Mouse (Mus musculus) cerebellum, adult 11-12 months (tissue): ENCODE measurements at regions not wholly inside any gene's neighbourhood (a gene's known extent, or its start where the extent isn't known, plus 50 kb on each side); places are given as distances from the start of the nearest gene placed in this dataset.
A peak's percentile ranks its signal among the peaks of the same experiment; 100 is the strongest.

Experiments
- DNase-seq: peaks from one replicate; pipeline ENCODE4 v3.0.0; 2022

DNA sequence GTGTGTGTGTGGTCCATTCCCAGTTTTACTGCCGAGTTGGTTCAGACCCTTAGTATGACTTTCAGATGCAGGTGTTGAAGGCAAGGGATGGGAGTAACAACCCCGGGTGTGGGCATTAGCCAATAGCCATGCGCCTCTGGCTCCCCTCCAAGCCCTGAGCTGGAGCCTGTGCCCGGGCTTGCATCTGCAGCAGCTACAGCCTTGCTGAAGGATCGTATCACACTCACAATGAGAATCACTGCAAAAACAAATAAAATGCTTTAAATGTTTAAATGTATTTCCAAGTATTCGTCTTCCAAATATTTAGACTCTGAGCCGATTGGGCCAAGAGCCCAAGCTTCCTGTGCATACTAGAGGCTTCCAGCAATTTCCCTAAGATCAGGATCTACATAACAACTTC, 99.0 kb upstream of the Klf3 start:
- DNase-seq = peak; percentile 36

GRCm38 (mm10) chr5:64706586-64706985, 96.6 kb upstream of the Klf3 start:
- DNase-seq = no peak

GRCm38 (mm10) chr5:64709146-64709545, 94.0 kb upstream of the Klf3 start:
- no peak for DNase-seq

GRCm38 (mm10) chr5:64710236-64710635, 93.0 kb upstream of the Klf3 start:
- DNase-seq = no peak

DNA sequence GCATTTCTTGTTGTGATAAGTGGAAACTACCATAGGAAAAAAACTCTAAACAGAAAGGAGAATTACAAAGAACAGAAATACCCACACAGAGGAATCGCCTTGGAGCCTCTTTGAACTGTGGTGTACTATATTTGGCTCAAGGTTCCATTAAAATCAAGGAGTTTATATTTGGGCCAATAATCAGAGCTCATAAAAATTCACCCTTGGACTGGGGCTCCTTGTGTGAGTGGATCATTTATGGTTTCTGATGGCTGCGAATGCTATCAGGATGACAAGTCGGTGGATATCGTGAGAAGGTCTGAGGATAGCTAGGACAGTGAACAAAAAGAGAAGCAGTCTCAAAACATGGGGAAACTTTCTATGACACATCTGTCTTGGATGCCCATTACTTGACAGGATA, 92.2 kb upstream of the Klf3 start:
- DNase-seq = no peak

- DNase-seq = no peak
Measured at GRCm38 (mm10) chr5:64714221-64714653, 89.0 kb upstream of the Klf3 start.

DNA sequence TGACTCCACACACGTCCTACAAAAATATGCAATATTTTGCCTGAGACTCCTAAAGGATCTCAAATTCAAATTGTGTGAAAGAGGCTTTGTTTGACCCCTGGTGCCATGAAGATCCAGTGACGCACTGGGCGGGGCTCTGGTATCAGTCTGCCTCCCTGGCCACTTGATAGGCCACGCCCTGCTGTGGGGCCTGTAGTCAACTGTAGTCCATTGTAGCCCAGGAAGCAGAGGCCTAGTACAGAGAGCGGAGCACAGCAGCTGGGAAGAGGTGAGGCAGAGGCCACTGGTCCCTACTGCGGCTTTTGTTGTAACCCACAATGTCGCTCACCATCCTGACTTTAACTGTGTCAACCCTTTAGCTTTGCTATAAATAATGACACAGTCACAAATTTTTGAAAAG, 88.5 kb upstream of the Klf3 start:
- DNase-seq = no peak

DNA sequence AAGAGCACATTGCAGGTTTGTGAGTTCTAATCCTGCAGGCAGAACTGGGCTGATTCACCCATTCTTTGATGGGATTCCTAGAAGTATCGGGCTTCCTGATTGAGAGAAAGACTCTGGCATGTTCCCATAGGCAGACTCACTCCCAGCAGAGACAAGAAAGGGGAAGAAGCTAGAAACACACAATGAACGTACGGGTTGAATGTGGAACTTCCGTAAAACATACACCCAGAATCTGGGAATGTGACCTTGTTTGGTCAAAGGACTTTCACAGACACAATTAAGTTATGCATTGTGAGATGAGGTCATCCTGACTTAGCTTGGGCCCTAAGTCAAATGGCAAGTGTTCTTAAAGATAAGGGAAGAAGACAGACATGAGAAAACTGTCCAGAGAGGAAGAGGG, 86.6 kb upstream of the Klf3 start:
- no peak for DNase-seq

DNA sequence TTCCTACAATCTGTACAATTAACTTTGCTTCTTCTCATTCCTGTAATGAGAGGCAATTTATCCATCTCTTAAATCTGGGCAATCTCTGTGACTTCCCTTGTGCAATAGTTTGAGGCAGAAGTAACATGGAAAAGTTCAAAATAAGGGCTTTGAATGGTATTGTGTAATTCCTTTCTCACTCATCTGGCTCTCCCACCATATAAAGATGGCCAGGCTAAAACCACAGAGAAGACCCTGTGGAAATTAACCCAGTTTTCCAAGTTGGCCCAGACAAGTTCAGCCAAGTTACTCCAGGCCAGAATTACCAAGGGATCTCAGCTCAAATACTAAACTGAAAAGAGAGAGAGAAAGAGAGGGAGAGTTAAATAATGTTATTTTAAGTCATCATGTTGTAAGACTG, 81.0 kb upstream of the Klf3 start:
- no peak for DNase-seq

GRCm38 (mm10) chr5:64727847-64728246, 75.3 kb upstream of the Klf3 start:
- no peak for DNase-seq

DNA sequence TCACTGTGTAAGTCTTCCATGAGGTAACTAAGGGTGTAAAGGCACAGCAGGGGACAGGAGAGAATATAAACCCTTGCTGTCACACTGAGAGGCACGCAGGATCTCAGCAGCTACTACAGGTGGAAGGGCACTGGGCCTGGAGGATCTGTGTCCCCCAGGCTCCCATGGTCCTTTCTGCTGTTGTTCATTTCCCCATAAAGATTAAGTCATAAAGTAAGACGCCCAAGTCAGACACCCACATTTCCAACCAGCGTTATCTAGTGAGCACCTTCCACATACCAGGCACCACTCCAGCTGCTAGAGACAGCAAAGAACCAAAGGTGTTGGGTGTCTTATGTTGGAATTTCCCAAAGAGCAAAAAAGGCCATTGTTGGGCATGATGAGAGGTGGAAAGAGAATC, 70.8 kb upstream of the Klf3 start:
- DNase-seq = no peak

DNA sequence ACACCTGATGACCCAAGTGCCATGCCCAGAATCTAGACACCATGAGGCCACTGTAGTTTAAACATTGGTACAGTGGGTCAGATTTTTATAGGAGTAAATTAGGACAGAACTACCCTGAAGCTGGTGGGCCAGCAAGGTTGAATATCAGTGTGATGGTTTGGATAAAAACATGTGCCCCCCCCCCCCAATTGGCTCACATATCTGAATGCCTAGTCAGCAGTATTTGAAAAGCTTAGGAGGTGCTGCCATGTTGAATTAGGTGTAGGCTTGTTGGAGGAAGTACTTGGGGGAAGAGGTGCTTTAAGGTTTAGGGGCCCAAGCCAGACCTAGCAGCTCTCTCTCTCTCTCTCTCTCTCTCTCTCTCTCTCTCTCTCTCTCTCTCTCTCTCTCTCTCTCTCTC, 66.2 kb upstream of the Klf3 start:
- DNase-seq = no peak

DNA sequence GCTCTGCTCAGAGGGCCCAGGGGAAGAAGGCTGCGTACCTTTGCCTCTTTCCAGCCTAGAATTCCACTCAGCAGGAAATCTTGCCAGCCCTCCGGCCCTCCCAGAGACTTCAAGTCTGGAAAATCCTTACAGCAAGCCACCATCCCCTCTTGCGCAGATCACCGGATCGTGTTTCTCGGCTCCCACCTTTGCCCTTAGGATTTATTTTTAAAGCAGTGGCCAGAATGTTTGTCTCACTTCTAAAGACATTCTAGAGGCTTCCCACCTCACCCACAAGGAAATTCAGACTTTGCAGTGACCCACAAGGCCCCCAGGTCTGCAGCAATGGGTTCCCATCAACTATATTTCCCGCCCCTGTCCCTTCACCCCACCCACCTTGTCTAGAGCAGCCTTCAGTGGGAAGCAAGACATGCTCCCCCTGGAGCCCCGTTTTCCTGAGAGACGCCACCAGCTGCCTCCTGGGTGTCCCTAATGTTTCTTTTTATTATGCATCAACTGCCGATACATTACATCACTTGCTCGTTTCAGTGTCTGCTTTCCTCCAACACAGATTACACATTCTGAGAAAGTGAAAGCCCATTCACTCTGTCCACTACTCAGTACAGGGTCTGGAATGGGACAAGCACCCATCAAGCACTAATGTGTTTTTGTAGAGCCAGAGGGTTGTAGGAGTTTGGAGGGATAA, 65.0 kb upstream of the Klf3 start:
- DNase-seq = no peak

GRCm38 (mm10) chr5:64738781-64739310, 64.3 kb upstream of the Klf3 start:
- no peak for DNase-seq

GRCm38 (mm10) chr5:64739311-64740261, 63.6 kb upstream of the Klf3 start:
- no peak for DNase-seq

DNA sequence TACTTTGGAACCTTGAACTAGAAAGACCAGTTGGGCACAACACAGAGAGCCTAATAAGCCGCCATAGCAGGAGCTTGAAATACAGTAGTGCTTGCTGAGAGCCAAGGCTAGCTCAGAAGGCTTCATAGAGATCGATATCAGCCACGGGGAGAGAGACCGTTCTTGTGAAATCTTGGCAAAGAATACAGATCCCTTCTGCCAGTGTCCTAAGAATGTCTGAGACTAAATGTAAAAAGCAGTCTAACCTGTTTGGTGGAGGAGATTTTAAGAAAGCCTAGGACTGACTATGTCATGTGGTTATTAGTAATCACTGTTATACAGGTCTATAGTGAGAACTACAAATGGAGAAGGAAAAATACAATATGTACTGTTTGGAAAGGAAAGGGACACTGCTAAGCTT, 59.1 kb upstream of the Klf3 start:
- no peak for DNase-seq

GRCm38 (mm10) chr5:64744455-64744854, 58.7 kb upstream of the Klf3 start:
- no peak for DNase-seq

DNA sequence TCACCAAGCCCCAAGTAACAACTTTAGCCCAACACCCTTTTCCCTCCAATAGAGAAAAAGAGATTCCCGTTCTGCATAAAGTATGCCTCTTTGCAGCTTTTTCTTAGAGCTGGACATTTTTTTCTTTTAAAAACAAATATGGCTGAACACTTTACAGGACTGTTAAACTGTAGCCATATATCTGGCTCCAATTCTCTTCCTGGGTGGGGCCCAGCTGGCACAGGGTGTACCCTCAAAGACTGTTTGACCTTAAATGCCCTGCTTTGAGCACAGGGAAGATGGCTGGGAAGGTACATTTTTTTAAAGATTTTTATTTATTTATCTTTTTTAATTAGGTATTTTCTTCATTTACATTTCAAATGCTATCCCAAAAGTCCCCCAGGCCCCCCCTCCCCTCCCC, 55.7 kb upstream of the Klf3 start:
- no peak for DNase-seq

- DNase-seq = no peak
Measured at GRCm38 (mm10) chr5:64749415-64750166, 53.6 kb upstream of the Klf3 start.

DNA sequence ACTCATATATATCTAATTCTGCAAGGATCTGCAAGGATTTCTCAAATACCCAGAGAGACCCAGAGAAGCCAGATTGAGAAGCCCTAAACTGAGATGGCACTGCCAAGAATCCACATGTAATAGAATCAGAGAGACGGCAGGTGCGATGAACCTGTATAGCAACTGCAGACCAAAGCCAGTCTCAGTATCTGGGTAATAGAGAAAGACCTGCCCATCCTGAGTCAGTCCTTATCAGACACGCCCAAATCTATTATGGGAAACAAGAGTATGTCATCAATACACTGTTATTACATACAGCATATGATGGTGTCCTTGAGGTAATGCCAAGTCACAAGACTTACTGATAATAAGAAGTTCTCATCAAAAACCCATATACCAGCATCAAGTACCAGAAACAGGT, 52.8 kb upstream of the Klf3 start:
- no peak for DNase-seq

- no peak for DNase-seq
Measured at GRCm38 (mm10) chr5:64750976-64751656, 52.1 kb upstream of the Klf3 start.

- DNase-seq = no peak
Measured at GRCm38 (mm10) chr5:64753142-64753750, 49.9 kb upstream of the Klf3 start.
